Mouse (Mus musculus) neural tube, embryonic 10.5 days (tissue): Measurements from ENCODE around the gene Nav2.

ENCODE experiments used
- DNase-seq: peaks from one replicate; pipeline ENCODE4 v3.0.0-alpha.2; 2017; ENCODE audit warnings: low spot score; ENCODE audit errors: extremely low spot score

The Nav2 gene

DNA sequence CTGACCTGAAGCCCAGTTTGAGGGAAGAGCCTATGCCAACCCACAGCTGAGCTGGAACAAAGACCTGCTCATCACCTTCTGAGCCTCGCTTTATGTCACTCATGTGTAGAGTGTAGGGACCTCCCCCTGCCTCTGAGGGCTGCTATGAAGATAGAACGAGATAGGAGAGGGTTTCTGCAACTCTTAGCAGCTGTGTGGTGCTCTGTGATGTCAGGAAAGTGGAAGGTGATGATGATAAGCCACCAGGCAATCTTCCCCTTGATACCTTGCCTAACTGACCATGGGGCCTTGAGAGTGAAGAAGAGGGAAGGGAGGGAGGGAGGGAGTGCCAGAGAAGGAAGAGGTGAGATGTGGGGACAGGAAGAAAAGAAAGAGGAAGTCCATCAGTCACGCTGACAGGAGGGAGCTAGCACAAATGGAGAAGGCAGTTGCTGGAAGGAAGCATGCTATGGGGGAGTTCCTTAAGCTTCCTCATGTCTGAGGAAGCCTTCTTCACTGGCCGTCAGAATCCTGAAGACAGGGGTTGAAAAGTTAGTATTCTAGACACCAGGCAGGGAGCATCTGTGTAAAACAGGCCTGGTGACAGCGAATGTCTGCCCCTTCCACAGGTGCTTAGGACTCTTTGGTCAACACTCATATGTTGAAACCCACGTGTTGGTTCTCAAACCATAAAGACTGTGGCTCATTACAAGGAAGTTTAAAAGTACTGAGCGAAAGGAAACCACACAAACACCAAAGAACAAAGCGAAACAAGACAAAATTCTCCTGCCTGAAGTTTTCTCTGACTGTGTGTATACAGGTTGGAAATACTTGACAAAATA, at the start of gene Nav2:
Gene Nav2, plus strand, starts transcription at position 196 of the 821 bp plus-strand sequence.
- no peak for DNase-seq

DNA sequence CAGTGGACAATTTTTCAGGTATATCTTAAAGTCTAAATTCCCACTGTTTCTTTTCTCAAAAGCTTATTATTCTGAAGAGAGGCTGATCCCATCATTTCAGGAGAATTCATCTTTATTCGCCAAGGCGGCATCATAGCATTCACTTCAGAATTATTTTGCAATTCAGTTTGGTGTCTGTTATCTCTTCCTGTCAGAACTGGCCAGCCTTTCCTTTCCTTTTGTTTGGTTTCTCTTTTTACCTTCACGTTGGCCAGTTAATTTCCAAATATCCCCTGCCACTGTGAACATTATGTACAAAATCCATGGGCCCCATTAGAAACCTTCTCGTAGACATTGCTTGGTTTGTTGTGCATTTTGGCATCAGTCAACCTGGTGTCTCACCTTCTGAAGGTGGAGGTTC, 49.2 kb upstream of the Nav2 start:
- DNase-seq: no peak

DNA sequence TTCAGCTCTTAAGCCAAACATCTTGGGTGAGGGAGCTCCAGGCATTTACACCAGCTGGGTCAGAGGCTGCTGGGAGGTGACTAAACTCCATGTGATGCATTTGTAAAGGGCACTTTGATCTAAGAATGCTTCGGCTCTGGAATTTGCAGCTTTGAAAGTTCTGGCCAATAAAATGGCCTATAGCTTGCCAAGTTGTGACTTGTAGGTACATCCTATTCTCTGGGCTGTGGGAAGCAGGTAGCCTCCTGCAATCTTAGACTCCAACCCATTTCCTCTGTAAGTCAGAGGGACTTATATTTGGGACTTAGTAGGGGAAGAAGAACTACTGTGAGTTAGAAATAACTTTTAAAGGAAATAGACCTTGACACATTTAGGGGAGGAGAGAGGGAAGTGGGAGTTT, 47.6 kb upstream of the Nav2 start:
- no peak for DNase-seq

DNA sequence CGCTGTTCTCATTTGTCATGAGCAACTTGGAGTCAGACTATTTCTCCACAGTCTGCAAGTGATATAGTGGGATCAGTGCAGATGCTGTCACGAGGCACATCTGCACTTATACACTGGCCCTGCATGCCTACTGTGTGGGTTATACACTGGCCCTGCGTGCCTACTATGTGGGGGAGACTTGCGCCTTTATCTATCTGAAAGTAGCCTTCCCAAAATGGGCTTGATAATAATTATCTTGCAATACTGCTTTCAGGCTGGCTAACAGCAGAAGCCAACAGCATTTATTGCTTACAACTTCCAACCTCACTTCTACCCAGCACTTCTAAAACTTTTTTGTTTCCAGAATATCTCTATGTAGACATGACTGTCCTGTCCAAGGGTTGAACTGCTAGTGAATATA, 46.7 kb upstream of the Nav2 start:
- DNase-seq: no peak

DNA sequence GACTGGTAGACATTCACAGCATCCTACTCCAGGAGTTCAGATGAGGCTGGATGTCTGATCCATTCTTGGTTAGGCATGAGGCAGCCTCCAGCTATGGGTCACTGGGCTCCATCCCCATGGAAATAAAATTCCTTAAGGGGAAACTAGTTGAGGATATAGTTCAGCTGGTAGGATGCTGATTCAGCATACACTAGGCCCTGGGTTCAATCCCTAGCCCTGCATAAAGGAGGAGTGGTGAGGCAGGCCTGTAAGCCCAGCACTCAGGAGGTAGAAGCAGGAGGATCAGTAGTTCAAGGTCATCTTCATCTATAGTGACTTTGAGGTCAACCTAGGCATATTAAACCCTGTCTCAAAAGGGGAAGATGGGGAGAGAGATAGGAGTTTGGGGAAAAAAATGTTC, 44.3 kb upstream of the Nav2 start:
- DNase-seq: no peak

DNA sequence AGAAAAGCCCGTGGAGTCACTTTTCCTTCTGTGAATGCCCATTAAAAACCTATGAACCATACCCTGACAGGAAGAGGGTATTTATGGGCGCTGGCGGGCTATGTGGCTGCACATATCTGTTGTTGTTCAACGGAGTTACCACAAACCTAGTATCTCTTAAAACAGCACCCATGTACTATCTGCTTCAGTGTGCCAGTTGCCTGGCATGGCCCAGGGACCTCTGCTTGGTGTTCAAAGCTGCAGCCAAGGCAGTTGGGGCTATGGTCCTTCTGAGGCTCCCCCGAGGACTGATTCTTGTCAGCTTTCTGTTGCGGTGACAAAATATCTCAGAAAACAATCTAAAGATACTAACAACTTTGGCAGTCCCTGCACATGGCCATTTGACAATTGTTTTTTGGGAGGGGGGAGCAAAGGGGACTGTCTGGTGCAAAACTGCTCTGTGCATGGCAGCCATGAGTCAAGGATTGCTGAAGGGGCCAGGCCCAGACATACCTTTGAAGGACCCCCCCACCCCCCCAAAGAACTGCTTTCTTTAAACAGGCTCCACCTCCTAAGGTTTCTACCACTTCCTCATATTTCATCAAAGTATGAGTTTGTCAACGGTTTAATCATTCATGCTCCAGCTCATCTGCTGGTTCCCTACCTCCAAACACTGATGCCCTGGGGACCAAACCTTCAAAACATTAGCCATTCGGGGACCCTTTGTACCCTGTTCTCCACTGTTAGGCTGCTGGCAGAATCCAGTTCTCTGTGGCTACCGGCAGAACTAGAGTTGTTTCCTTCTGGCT, 43.7 kb upstream of the Nav2 start:
- DNase-seq: no peak

DNA sequence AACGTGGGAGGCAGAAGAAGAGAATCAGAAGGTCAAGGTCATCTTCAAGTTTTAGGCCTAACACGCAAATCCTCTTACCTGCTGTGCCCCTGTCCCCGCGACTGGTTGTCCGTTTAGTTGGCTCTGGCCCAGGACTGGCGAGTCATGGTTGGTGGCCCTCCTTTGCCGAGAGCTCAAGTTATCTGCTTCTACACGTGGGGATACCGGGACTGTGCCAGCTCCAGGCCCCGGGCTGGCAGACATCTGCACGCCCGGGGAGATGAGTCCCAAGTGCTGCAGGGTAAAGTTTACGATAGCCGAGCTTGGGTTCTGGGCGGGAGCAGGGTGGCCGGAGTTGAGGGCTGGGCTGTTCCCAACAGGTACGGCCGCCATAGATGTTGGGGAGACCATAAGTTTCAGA, 40.9 kb upstream of the Nav2 start:
- no peak for DNase-seq

DNA sequence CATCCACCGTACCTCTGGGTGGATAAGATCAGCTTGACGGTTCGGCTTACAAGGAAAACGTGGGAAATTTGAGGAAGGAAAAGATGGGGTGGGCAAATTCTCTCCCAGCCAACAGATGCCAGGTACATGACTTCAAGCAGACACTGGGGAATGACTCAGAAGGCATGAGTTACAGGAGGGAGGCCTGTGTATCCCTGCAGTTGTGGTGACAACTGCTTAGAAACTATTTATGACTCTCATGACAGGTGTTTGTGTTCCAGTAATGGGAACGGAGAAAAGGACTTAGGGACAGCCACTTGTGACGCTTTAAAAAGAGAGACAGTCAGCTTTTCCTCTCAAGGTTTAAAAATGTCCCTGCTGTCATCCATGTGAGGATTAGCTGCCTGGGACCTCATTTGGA, 38.4 kb upstream of the Nav2 start:
- DNase-seq: no peak

DNA sequence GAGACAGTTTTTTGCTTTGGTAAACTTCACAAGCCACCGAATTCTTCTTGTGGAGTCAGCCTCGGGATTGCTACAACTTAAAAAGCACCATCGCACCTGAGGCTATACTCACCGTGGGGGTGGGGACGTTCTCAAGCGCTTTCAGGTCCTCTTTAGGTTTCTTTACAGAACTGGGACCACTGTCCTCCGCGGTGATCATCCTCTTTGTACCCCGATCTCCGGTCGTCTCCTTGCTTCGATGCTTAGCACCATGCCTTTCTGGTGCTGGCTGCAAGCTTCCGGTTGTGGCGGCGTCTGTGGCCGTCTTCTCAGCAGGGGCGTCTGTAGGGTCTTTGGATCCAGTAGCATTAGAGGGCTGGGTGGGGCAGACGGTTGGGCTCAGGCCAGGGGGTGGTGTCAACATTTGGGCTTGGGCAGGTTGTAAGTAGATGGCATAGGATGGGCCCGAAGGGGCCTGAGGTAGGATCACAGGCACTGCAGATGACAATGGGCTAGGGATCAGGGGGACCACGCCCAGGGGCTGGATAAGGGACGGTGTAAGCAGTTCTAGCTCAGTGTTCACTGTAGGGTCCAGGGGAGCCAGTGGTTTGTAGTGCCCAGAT, 37.8 kb upstream of the Nav2 start:
- DNase-seq: no peak

DNA sequence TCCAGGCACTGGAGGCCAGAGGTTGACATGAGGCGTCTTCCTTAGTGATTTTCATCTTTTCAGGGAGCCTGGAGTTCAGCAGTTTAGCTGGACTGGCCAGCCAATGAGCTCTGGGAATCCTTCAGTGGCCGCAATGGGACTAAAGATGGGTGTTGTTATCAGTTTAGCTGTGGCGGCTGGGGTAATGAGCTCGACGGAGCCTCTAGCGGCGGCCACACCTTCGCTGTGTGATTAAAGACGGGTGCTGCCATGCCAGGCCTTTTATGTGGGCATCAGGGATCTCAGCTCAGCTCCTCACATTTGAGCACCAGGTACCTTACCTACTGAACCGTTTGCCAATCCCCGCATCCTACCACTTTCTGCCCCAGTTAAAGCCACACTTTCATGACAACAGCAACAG, 37.2 kb upstream of the Nav2 start:
- DNase-seq: no peak

DNA sequence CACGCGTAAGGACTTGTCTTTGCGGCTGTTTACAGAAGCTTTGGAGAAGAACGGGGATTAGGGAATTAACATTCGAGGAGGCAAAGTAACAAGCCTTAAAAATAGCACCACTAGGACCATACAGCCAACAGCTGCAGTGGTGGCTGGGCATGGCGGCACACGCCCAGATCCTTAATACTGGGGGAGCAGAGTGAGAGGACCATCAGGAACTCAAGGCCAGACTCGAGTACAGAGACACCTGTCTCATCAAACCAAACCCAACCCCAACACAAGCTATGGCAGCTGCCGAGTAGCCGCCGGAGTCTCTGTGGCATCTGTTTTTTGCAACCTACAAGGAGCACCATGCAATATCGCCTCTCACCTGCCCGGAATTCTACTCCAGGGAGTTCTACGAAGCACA, 33.4 kb upstream of the Nav2 start:
- no peak for DNase-seq

DNA sequence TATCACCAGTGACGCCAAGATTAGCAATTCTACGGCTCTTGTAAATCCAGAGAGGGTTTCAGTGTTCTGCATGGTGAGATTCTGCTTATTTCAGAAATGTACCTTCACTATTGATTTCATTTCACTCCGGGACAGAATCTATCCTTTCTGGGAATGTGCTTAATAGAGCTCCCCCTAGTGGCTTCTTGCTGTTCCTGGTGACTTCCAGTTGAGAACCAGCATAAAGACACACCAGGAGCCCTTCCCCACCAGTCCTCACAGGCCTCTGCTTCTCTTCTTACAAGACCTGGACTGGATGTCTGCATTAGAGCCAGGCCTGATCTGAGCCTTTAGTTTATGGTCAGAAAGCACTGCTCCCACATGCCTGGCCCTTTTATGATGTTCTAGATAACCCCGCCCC, 32.0 kb upstream of the Nav2 start:
- DNase-seq: peak; percentile 44

DNA sequence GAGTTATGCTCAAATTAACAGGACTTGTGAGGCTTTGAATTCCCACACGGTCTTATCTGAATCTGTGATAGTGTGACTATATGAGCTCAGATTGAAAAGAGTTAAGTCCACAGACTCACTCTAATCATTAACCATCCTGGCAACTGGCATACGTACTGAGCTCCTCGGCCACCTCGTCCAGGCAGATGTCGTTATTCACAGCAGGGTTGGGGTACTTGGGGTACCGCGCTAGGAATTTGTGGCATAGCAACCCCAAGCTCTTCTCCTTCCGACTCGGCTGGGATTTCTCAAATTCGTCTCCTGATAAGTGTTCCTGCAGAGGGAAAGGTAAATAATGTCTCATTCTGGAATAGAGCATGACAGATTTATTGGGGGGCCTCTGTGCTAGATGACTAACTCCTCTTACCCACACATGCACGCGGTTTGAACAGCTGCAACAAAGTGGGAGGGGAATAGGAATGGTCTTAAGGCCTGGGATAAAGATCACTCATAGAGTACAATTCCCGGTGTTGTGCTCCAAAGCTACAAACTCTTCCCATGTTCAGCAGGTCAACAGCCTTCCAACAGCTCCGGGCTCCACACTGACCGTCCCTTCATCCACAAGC, 30.6 kb upstream of the Nav2 start:
- no peak for DNase-seq

DNA sequence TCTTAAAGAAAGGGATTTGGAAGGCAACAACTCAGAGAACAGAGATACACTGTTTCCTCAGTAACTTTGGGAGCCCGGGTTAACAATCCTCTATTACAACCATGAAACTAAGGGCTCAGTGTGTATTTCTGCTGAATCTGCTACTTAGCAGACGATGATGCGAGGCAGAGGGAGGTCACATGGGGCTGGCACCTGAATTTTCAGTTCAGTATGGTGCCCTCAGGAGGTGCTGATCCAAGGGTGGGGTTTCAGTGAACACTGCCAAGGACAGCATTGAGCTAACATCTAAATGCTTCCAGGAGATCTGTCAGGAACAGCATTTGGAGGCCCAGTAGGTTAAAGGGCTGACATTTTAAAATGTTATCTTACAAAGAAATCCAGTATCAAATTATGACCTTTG, 28.9 kb upstream of the Nav2 start:
- no peak for DNase-seq

DNA sequence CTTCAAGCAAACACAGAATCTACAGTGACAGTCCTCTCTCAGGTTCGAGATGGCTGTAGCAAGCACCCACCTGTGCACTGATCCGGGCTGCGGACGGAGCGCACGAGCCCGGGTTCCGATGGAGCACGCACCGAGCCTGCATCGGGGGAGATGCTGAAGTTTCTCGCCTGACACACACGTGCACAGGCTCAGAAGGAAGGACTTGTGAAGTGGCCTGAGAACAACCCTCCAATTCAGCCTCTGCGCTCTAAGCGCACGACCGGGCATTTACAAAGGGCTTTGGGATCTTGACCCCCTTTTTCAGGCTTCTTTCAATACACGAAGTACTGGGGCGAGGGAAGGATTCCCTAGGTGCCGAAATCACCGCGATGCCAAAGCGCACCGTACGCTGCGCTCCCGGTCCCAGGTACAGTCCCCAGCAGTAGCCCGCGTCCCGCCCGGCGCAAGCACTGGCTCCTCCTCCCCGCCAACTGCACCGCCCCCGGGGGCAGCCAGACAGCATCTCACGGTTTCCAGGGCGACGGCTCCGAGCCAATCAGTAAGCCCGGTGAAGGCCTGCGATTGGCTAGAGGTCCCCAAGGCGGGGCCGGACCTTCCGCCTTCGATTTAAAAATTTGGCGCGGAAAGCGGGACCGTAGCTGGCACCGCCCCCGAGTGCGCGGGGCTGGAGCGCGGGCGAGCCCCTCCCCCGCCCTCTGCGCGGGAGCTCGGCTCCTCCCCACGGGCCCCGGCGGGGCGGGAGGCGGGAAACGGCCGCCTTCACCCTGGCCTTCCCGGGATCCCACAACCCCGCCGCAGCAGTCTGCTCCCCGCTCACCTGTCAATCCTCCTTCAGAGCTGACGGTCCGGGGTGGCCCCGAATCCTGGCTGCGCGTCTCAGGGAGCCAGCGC, 27.7 kb upstream of the Nav2 start:
- peak; percentile 97 for DNase-seq

DNA sequence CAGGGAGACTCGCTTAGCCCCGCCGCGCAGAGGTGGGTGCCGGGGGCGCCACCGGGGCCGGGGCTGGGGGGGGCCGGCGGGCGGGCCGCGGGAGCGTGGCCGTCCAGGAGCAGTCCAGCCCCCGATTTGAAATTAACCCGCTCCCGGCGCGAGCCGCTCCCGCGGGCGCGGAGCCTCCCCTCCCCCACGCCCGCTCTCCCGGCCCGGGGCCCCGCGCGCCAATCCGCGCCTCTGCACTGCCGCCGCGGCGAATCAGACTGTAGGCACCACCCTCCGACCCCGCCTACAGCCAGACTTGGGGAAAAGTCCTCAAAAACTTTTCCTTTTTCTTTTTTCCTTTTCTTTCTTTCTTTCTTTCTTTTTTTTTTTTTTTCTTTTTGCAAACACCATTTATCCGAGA, 27.0 kb upstream of the Nav2 start, which contains the start of gene E2f8:
Gene E2f8, minus strand, starts transcription at position 111 of the 400 bp plus-strand sequence.
- no peak for DNase-seq

DNA sequence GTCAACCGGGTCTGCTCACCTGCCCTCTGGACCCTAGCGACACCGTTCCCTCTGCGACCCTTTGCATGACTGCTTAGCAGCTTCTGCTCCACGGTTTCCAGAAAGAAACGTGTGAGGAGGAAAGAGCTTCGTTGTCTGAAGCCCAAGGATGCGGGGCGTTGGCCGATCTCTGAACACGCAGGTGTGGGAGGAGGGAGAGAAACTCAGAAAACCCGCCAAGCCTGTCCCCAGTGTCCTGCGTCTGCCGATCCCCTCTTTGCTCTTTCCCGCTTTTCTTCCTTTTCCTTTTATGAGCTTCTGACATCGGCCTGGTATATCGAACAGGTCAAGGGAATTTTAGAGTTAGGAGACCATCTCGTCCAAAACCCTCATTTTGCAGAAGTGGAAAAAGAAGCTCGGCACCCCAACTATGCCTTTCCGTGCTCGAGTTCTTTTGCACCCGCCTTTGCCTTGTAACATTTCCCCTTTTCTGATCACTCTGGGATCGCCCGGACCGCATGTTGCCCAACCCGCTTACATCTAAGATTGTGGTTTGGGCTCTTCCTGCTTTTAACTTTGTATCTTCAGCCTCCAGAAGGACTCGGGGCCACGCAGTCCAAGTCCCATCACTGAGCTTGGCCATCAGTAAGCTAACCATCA, 26.4 kb upstream of the Nav2 start:
- peak; percentile 58 for DNase-seq

DNA sequence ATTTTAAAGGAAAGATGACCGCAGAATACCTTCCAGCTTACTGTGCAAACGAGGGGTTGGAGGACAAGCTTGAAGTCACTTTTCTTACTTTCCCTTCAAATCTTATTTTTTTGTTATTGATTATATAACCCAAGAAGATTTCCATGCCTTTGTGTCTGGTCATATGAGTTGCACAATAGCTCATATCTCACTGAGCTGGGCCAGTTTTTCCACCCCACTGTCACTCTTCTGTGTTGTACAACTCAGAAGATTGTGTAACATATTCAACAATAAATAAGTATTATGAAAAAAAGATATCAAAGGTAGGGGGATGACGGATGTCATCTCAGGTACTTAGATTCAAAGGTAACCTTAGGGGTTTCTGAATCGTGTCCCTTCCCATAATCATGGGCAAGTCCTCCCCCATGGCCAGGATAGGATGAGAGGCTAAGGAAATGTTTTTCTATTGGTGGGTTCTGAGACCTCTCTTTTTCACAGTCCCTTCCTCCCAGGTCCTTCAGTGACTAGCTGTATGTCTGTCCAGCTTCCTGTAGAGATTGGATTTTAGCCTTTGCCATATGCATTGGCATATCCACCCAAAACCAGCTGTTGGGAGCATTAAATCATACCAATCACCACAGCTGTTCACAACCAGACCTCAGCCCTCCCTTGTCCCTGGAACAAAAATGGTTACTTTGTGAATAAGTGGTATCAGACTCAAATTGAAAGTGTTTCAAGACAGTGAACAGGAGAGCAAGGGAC, 24.8 kb upstream of the Nav2 start:
- no peak for DNase-seq

DNA sequence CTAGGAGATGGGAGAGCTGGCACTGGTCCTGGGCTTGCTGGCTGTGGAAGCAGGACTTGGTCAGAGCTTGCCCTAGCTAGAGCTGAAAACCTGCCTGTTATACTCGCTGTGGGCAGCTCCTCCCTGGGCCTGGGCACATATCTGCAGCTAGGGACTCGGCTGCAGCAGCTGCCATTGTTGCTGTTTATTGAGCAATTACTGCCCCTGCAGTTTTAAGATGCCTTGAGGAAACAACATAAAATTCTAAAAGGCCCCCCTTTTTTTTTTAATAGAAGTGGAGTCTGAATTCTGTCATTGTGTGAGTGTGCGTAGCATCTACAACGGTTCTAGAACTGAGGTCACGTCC, 24.3 kb upstream of the Nav2 start:
- DNase-seq: no peak

DNA sequence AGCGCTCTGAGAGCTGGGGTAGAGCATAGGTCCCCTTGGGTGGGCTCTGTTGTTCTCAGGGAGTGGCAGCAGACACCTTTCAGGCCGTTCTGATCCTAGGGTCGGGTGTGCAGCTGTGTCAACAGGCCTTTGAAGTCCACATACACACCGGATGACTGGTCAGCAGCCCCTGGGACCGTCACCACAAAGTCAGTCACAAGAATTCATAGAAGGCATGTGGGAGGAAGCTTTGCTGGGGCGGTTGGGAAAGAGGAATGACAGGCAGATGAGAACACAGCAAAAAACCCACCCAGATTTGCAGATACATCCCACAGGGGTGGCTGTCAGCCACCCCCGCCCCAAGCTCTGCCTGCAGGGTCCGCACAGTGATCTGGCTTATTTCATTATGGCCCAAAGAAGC, 20.5 kb upstream of the Nav2 start:
- no peak for DNase-seq
